18 mouse cellular contexts compared by ENCODE assay signal in the genomic region with DNA sequence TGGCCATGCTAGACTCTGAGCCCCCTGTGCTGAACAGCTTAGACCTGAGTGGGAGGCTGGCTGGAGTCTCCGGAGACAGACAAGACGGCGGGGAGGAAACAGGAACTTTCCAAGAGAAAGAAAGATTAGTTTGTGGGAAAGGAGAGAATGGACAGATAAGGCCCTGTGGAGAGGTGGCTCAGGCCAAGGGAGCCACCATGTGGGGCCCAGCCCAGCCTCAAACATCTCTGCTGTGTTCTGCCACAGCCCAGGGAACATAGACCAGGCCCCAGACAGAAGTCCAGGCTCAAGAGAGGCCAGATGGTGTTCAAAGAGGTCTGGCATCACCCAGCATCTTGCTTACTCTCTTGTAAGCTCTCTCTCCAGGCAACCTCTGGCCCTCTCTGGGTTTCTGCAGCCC. TPM values are rescaled to one million over a fixed set of nuclear protein-coding genes. Genes with fewer than 3 reads are reported as not detected.
DNase-seq lines count a peak whose midpoint lies in the region; ATAC-seq and TF ChIP-seq lines count a peak whose summit lies in the region.
"Had no signal": no experiment of that assay in that cellular context is flagged by ENCODE, and none has a peak within 500 bp of the region (broad histone marks: within the 10 kb centered on the region; RNA-seq: fewer than 3 reads in every experiment).

No protein-coding gene starts in this region.

- H3K4me2 ChIP-seq in forebrain, postnatal 0 days (ENCODE audit: low read depth) = no peak overlapping the region
- H3K4me2 ChIP-seq in heart, embryonic 16.5 days (ENCODE audit: low read depth, low read length) = no peak overlapping the region
- H3K4me2 ChIP-seq in limb, embryonic 13.5 days (replicated peaks) = no peak overlapping the region
- H3K4me2 ChIP-seq: embryonic facial prominence, embryonic 15.5 days had no signal

- ATAC-seq in forebrain, postnatal 0 days = no peak
- peak; percentile 58 for ATAC-seq in heart, embryonic 16.5 days (replicated peaks; ENCODE audit: extremely low read depth, insufficient read depth, low FRiP score)
- no peak for ATAC-seq in limb, embryonic 13.5 days (ENCODE audit: low FRiP score, low read depth)
- ATAC-seq: activated CD4-positive, CD25-positive, alpha-beta regulatory T cell, adult 4 months had no signal

- no peaks in the 10 kb centered on the region for H3K36me3 ChIP-seq in forebrain, embryonic 10.5 days (replicated peaks)
- no peaks in the 10 kb centered on the region for H3K36me3 ChIP-seq in forebrain, postnatal 0 days (ENCODE audit: insufficient read depth)
- H3K36me3 ChIP-seq in heart, embryonic 16.5 days (ENCODE audit: control insufficient read depth, insufficient read depth) = no peaks in the 10 kb centered on the region
- H3K36me3 ChIP-seq in limb, embryonic 13.5 days = peaks cover 23% of the 10 kb centered on the region

- 74% methylated on average over 3 of the region's 3 CpGs for WGBS in forebrain, embryonic 10.5 days
- WGBS in forebrain, postnatal 0 days = 63% methylated on average over 3 of the region's 3 CpGs
- 15% methylated on average over 3 of the region's 3 CpGs for WGBS in heart, embryonic 16.5 days
- 63% methylated on average over 3 of the region's 3 CpGs for WGBS in limb, embryonic 13.5 days

- no peak overlapping the region for H3K9ac ChIP-seq in forebrain, postnatal 0 days
- no peak overlapping the region for H3K9ac ChIP-seq in heart, embryonic 16.5 days (ENCODE audit: low read length)
- no peak overlapping the region; the same call in 1 of the 2 replicates for H3K9ac ChIP-seq in limb, embryonic 13.5 days
- H3K9ac ChIP-seq: embryonic facial prominence, embryonic 15.5 days had no signal

- H3K4me1 ChIP-seq in forebrain, embryonic 10.5 days = peaks cover 21% of the 10 kb centered on the region
- no peaks in the 10 kb centered on the region for H3K4me1 ChIP-seq in forebrain, postnatal 0 days (ENCODE audit: insufficient read depth)
- peaks cover 30% of the 10 kb centered on the region for H3K4me1 ChIP-seq in heart, embryonic 16.5 days (ENCODE audit: control insufficient read depth, insufficient read depth, low read length)
- peaks cover 45% of the 10 kb centered on the region for H3K4me1 ChIP-seq in limb, embryonic 13.5 days

- intact Hi-C loops in left cerebral cortex, postnatal 4 days (cut with DNase I) = no loop called here
- intact Hi-C loops in left cerebral cortex, postnatal 25 days (cut with DNase I) = no loop called here
- intact Hi-C loops in gastrocnemius, postnatal 14 days (cut with DNase I; ENCODE audit: low total_unique reads) = no loop called here

- H3K27me3 ChIP-seq in forebrain, embryonic 10.5 days (ENCODE audit: poor library complexity, severe bottlenecking) = no peaks in the 10 kb centered on the region
- no peaks in the 10 kb centered on the region for H3K27me3 ChIP-seq in forebrain, postnatal 0 days (ENCODE audit: insufficient read depth, low read length)
- H3K27me3 ChIP-seq in heart, embryonic 16.5 days (ENCODE audit: control insufficient read depth, insufficient read depth, low read length) = no peaks in the 10 kb centered on the region
- H3K27me3 ChIP-seq in limb, embryonic 13.5 days = peaks cover 24% of the 10 kb centered on the region
- H3K27me3 ChIP-seq: embryonic facial prominence, embryonic 15.5 days had no signal

- DNase-seq in forebrain, embryonic 10.5 days (ENCODE audit: extremely low spot score, low spot score) = no peak
- DNase-seq in forebrain, postnatal 0 days = no peak
- DNase-seq in heart, adult 11 months = no peak
- DNase-seq in left cerebral cortex, postnatal 4 days = peak; percentile 39
- DNase-seq in left cerebral cortex, postnatal 25 days (ENCODE audit: low spot score in 2 of 2) = no peak
- no peak for DNase-seq in gastrocnemius, postnatal 14 days
- DNase-seq: adrenal gland, postnatal 14 days; cerebellum, adult 11 months; kidney, adult 2 months; kidney, postnatal 25 days; lung, postnatal 14 days; right cerebral cortex, postnatal 25 days; thymus, postnatal 36 days had no signal

- no peak overlapping the region for H3K4me3 ChIP-seq in forebrain, embryonic 10.5 days
- no peak overlapping the region for H3K4me3 ChIP-seq in forebrain, postnatal 0 days (ENCODE audit: low read depth, low read length)
- H3K4me3 ChIP-seq in heart, embryonic 16.5 days (ENCODE audit: low read length) = no peak overlapping the region
- no peak overlapping the region for H3K4me3 ChIP-seq in limb, embryonic 13.5 days
- H3K4me3 ChIP-seq: embryonic facial prominence, embryonic 15.5 days; megakaryocyte, embryonic 14.5 days had no signal

- no peaks in the 10 kb centered on the region for H3K9me3 ChIP-seq in forebrain, embryonic 10.5 days
- no peaks in the 10 kb centered on the region for H3K9me3 ChIP-seq in forebrain, postnatal 0 days (ENCODE audit: low read length)
- no peaks in the 10 kb centered on the region for H3K9me3 ChIP-seq in heart, embryonic 16.5 days (replicated peaks; ENCODE audit: control insufficient read depth, low read length)
- H3K9me3 ChIP-seq in limb, embryonic 13.5 days = no peaks in the 10 kb centered on the region
- H3K9me3 ChIP-seq: embryonic facial prominence, embryonic 15.5 days; megakaryocyte, embryonic 14.5 days had no signal

- H3K27ac ChIP-seq in forebrain, embryonic 10.5 days = 0 out of 2 replicates have a peak overlapping the region, but pooled peaks have one; percentile 8
- H3K27ac ChIP-seq in forebrain, postnatal 0 days (ENCODE audit: low read depth, low read length) = no peak overlapping the region
- H3K27ac ChIP-seq in heart, embryonic 16.5 days (ENCODE audit: low read length) = peak overlapping the region; percentile 51; the same call in 1 of the 2 replicates
- H3K27ac ChIP-seq in limb, embryonic 13.5 days = peak overlapping the region; percentile 44; the same call in 1 of the 2 replicates
- H3K27ac ChIP-seq: embryonic facial prominence, embryonic 15.5 days had no signal

- TF ChIP-seq CTCF in forebrain, postnatal 0 days (IDR thresholded peaks at IDR 0.05; ENCODE audit: low read depth) = no peak

RNA-seq across cellular contexts. Expression of a gene that starts 22.2 kb away (rescaled TPM):
- polyA plus RNA-seq in forebrain, embryonic 10.5 days (2016; fragmentation: Nextera tagmentation; extraction: Ambion mirVana) = 0.17 and 0.32 TPM in 2 replicates
- 3.3 and 4.6 TPM in 2 replicates for total RNA-seq in forebrain, postnatal 0 days (2014; rRNA removed)
- 0.86 and 1.1 TPM in 2 replicates for polyA plus RNA-seq in forebrain, postnatal 0 days (2015; fragmentation: Nextera tagmentation; extraction: Ambion mirVana)
- 7.8 and 9.8 TPM in 2 replicates for polyA plus RNA-seq in heart, embryonic 16.5 days (2015; fragmentation: Nextera tagmentation; extraction: Ambion mirVana)
- total RNA-seq in left cerebral cortex, postnatal 4 days (2021) = under 1 TPM; 0.81 to 0.84 TPM
- under 1 TPM; 0.23 to 0.44 TPM for total RNA-seq in left cerebral cortex, postnatal 25 days (2021)
- 37.2 and 38.3 TPM in 2 replicates for polyA plus RNA-seq in limb, embryonic 13.5 days (2015; fragmentation: Nextera tagmentation; extraction: Ambion mirVana)
- total RNA-seq in gastrocnemius, postnatal 14 days (2021) = 1 to 10 TPM; 6.1 to 7.9 TPM
- polyA plus RNA-seq: activated CD4-positive, CD25-positive, alpha-beta regulatory T cell, adult 4 months had no signal
